Mouse (Mus musculus): ENCODE data around the gene Cts7. TPM values are rescaled to one million over a fixed set of nuclear protein-coding genes. Genes with fewer than 3 reads are reported as not detected.

Cts7 gene
- total RNA-seq (2023), result not detected

DNA sequence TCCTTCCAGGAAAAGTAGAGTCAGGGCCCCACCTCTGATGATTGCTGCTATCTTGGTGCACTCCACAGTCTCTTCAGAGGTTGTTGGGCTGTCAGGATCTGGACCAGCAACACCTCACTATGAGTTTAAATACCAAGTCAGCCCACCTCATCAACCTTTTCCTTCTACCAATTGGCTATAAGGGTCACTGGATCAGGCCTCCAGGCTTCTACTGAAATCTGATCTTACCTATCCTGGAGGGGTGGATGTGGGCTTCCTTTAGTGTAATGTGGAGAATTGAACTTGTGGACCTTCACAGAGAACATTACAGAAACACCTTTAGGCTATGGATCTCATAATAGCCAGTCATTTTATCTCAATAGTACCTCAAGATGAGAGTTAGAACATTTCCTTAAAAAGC is at the start of gene Cts7:
Gene Cts7 (minus strand): TSS at position 101 of the 400 bp plus-strand sequence.

Other genes starting within 250 kb of the Cts7 start
- not detected for gene Ctsr, start 193.9 kb downstream of the Cts7 start, total RNA-seq (2023)
- not detected for gene Cts6, start 154.8 kb downstream of the Cts7 start, total RNA-seq (2023)
- gene Cts8, start 102.8 kb downstream of the Cts7 start, total RNA-seq (2023), result not detected
- gene Gm49398, start 69.4 kb downstream of the Cts7 start, total RNA-seq (2023), result not detected
- not detected for gene Ctsm, start 183.6 kb upstream of the Cts7 start, total RNA-seq (2023)
- gene Gm49352, start 210.0 kb upstream of the Cts7 start, total RNA-seq (2023), result not detected
- not detected for gene Cts3, start 211.9 kb upstream of the Cts7 start, total RNA-seq (2023)

Measured in neutrophil, adult 83 days (primary cell).